Mouse (Mus musculus) myocyte (in vitro differentiated cells): Measurements from ENCODE around the gene Bpifb9b. TPM values are rescaled to one million over a fixed set of nuclear protein-coding genes. Genes with fewer than 3 reads are reported as not detected.
"Not testable (repeated sequence)": the region's sequence is repeated elsewhere in the genome, so short reads cannot be mapped to it uniquely, and the experiment has no call there.

ENCODE experiments used
- H3K27me3 ChIP-seq: one replicate; pipeline ENCODE4 v1.6.1; 2011; ENCODE audit not compliant: control insufficient read depth, insufficient read depth, insufficient read length
- H3K36me3 ChIP-seq: one replicate; pipeline ENCODE4 v1.6.1; 2011; ENCODE audit not compliant: control insufficient read depth, insufficient read depth
- H3K4me2 ChIP-seq: one replicate; pipeline ENCODE4 v1.6.1; 2011; ENCODE audit warnings: low read depth, control low read depth
- H3K4me3 ChIP-seq: one replicate; pipeline ENCODE4 v1.5.1; 2011; ENCODE audit warnings: mild to moderate bottlenecking, control low read depth, moderate library complexity
- H3K79me2 ChIP-seq: one replicate; pipeline ENCODE4 v1.6.1; 2011; ENCODE audit not compliant: control insufficient read depth, insufficient read depth
- H3ac ChIP-seq: one replicate; pipeline ENCODE4 v1.6.1; 2011; ENCODE audit not compliant: control insufficient read depth, insufficient read length
- CEBPB ChIP-seq: IDR thresholded peaks from 2 replicates; pipeline ENCODE4 v1.6.1; 2011; ENCODE audit warnings: mild to moderate bottlenecking, moderate library complexity; ENCODE audit not compliant: poor library complexity, insufficient read depth, severe bottlenecking
- E2F4 ChIP-seq: IDR thresholded peaks from one replicate; pipeline ENCODE4 v1.6.1; 2011; ENCODE audit warnings: mild to moderate bottlenecking, control low read depth, moderate library complexity; ENCODE audit not compliant: insufficient read depth
- MAX ChIP-seq: IDR thresholded peaks from one replicate; pipeline ENCODE4 v1.6.1; 2011; ENCODE audit warnings: low read depth, mild to moderate bottlenecking, control low read depth
- MYOD1 ChIP-seq, 3 experiments: IDR thresholded peaks; one replicate each; pipeline ENCODE4 v1.6.1; 2011; ENCODE audit warnings: control low read depth in 2 of 3, low read depth in 2 of 3, mild to moderate bottlenecking in 2 of 3, moderate library complexity in 1 of 3; ENCODE audit not compliant: insufficient read length in 2 of 3, control insufficient read depth in 1 of 3
- MYOG ChIP-seq, 3 experiments: IDR thresholded peaks; one replicate each; pipeline ENCODE4 v1.6.1; 2011; ENCODE audit warnings: control low read depth in 2 of 3, low read depth in 2 of 3, mild to moderate bottlenecking in 2 of 3; ENCODE audit not compliant: insufficient read length in 2 of 3, control insufficient read depth in 1 of 3, insufficient read depth in 1 of 3
- POLR2A ChIP-seq: IDR thresholded peaks from one replicate; pipeline ENCODE4 v1.6.1; 2011; ENCODE audit warnings: low read depth, mild to moderate bottlenecking, control low read depth, moderate library complexity; ENCODE audit not compliant: insufficient read length
- POLR2AphosphoS2 ChIP-seq: IDR thresholded peaks from one replicate; pipeline ENCODE4 v1.6.1; 2011; ENCODE audit warnings: low read depth, control low read depth; ENCODE audit not compliant: insufficient read length
- REST ChIP-seq: IDR thresholded peaks from one replicate; pipeline ENCODE4 v1.6.1; 2011; ENCODE audit warnings: mild to moderate bottlenecking, control low read depth, moderate library complexity; ENCODE audit not compliant: insufficient read depth, insufficient read length
- SRF ChIP-seq: IDR thresholded peaks from one replicate; pipeline ENCODE4 v1.6.1; 2011; ENCODE audit warnings: low read depth; ENCODE audit not compliant: control insufficient read depth, insufficient read length
- TCF12 ChIP-seq: IDR thresholded peaks from one replicate; pipeline ENCODE4 v1.6.1; 2011; ENCODE audit warnings: mild to moderate bottlenecking, control low read depth; ENCODE audit not compliant: poor library complexity, insufficient read depth, severe bottlenecking
- TCF3 ChIP-seq: IDR thresholded peaks from one replicate; pipeline ENCODE4 v1.6.1; 2011; ENCODE audit warnings: low read depth, control low read depth; ENCODE audit not compliant: insufficient read length
- USF1 ChIP-seq: IDR thresholded peaks from one replicate; pipeline ENCODE4 v1.6.1; 2011; ENCODE audit warnings: low read depth, mild to moderate bottlenecking, control low read depth, moderate library complexity
- polyA plus RNA-seq: library from polyadenylated mRNA; unstranded; fragments of >200 nt; fragmentation: generic; extraction: Trizol; gene quantifications from one replicate; pipeline ENCODE4 v1.2.1, GENCODE M21; 2012; ENCODE audit warnings: missing spikeins

Bpifb9b gene
- polyA plus RNA-seq, 1 experiment: not detected

- H3K79me2 ChIP-seq: no peaks in the 10 kb centered on the region
- peaks cover 32% of the 10 kb centered on the region for H3K36me3 ChIP-seq
- H3K4me2 ChIP-seq: no peak overlapping the region
- no peak overlapping the region for H3K4me3 ChIP-seq
- TF ChIP-seq CEBPB: no peak
- no peak for TF ChIP-seq POLR2AphosphoS2
- TF ChIP-seq TCF3: no peak
- TF ChIP-seq REST: no peak
- TF ChIP-seq POLR2A: no peak
- no peak for TF ChIP-seq USF1
- H3ac ChIP-seq: no peak overlapping the region
- no peaks in the 10 kb centered on the region for H3K27me3 ChIP-seq
These were observed 32.3 kb downstream of the Bpifb9b start for GRCm38 (mm10) chr2:154339356-154339755.

GRCm38 (mm10) chr2:154348152-154348551, 41.1 kb downstream of the Bpifb9b start:
- no peak overlapping the region for H3K4me3 ChIP-seq
- TF ChIP-seq POLR2A (no peak), MYOG (IDR thresholded peaks at IDR 0.05; ENCODE audit: control insufficient read depth in 1 of 3, insufficient read depth in 1 of 3, insufficient read length in 2 of 3, low read depth in 2 of 3) (no peak), MAX (no peak), TCF3 (no peak), CEBPB (no peak), POLR2AphosphoS2 (no peak), USF1 (no peak), REST (no peak), TCF12 (no peak), SRF (no peak), E2F4 (no peak), MYOD1 (IDR thresholded peaks at IDR 0.05; ENCODE audit: control insufficient read depth in 1 of 3, insufficient read length in 2 of 3, low read depth in 2 of 3) (no peak)
- peaks cover 60% of the 10 kb centered on the region for H3K36me3 ChIP-seq
- H3K4me2 ChIP-seq: no peak overlapping the region
- H3K27me3 ChIP-seq: no peaks in the 10 kb centered on the region
- no peak overlapping the region for H3ac ChIP-seq
- no peaks in the 10 kb centered on the region for H3K79me2 ChIP-seq

GRCm38 (mm10) chr2:154354000-154354425, 47.0 kb downstream of the Bpifb9b start:
- H3K4me3 ChIP-seq, H3K27me3 ChIP-seq, H3K79me2 ChIP-seq, H3K4me2 ChIP-seq, H3ac ChIP-seq: not testable (repeated sequence)
- H3K36me3 ChIP-seq: peaks cover 31% of the 10 kb centered on the region

GRCm38 (mm10) chr2:154367510-154367909, 60.5 kb downstream of the Bpifb9b start:
- Histone ChIP-seq H3K4me2 (no peak overlapping the region), H3K79me2 (no peaks in the 10 kb centered on the region), H3K4me3 (no peak overlapping the region), H3K27me3 (no peaks in the 10 kb centered on the region), H3K36me3 (peaks cover 25% of the 10 kb centered on the region), H3ac (no peak overlapping the region)
- TF ChIP-seq TCF3 (no peak), MYOD1 (IDR thresholded peaks at IDR 0.05; ENCODE audit: control insufficient read depth in 1 of 3, insufficient read length in 2 of 3, low read depth in 2 of 3) (no peak), MAX (no peak), USF1 (no peak), POLR2A (no peak), MYOG (IDR thresholded peaks at IDR 0.05; ENCODE audit: control insufficient read depth in 1 of 3, insufficient read depth in 1 of 3, insufficient read length in 2 of 3, low read depth in 2 of 3) (no peak), POLR2AphosphoS2 (no peak), TCF12 (no peak), SRF (no peak)

Other genes with a start within 250 kb of the Bpifb9b start
- gene Bpifa3, start 176.9 kb upstream of the Bpifb9b start, polyA plus RNA-seq: not detected
- gene Bpifa1, start 164.3 kb upstream of the Bpifb9b start, polyA plus RNA-seq: not detected
- not detected for gene Bpifa5, start 144.6 kb upstream of the Bpifb9b start, polyA plus RNA-seq
- gene Bpifb1, start 116.4 kb upstream of the Bpifb9b start, polyA plus RNA-seq: not detected
- not detected for gene Bpifb5, start 83.5 kb upstream of the Bpifb9b start, polyA plus RNA-seq
- gene Bpifb9a, start 49.4 kb upstream of the Bpifb9b start, polyA plus RNA-seq: not detected
- gene Cdk5rap1, start 65.8 kb downstream of the Bpifb9b start, polyA plus RNA-seq: 14.7 TPM
- gene Snta1, start 100.9 kb downstream of the Bpifb9b start, polyA plus RNA-seq: 61.7 TPM
- 7.5 TPM for gene Cbfa2t2, start 129.3 kb downstream of the Bpifb9b start, polyA plus RNA-seq
- gene 1700003F12Rik, start 239.9 kb downstream of the Bpifb9b start, polyA plus RNA-seq: 22.9 TPM
- gene Actl10, start 244.5 kb downstream of the Bpifb9b start, polyA plus RNA-seq: 0.17 TPM